ENCODE assay signal across 9 mouse cellular contexts in the genomic region with DNA sequence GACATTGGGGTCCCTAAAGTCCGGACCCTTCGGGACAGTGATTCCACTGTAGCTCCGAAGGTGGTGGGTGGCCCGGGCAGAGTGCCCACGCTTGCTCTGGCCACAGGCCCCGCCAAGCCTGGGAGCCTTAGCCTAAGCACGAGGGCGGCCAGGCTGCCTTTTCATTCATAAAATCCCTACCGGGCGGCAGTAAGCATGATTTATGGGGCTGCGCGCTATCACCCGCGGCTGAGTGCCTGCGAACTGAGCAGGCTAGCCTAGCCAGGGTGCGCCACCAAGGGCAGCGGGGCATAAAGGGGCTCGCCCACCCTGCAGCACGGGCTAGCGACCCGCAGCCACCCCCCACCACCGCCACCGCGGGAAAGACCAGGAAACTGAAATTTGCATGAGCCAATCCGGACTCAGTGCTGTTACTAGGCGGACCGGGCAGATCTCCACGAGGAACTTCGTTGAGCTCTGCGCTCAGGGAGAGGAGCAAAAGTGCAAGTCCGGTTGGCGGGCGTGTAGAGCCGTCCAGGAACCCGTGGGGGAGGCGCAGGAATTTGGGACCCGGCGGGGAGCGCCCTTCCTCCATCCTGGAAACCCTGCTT. TPM values are rescaled to one million over a fixed set of nuclear protein-coding genes. Genes with fewer than 3 reads are reported as not detected.
A peak's percentile ranks its signal among the peaks of the same experiment; 100 is the strongest.
DNase-seq lines count a peak whose midpoint lies in the region; ATAC-seq and TF ChIP-seq lines count a peak whose summit lies in the region.
"Had no signal": no experiment of that assay in that cellular context is flagged by ENCODE, and none has a peak within 500 bp of the region (broad histone marks: within the 10 kb centered on the region; RNA-seq: fewer than 3 reads in every experiment).

No protein-coding gene starts in this region.

- H3K9me3 ChIP-seq in embryonic facial prominence, embryonic 12.5 days: no peaks in the 10 kb centered on the region
- no peaks in the 10 kb centered on the region for H3K9me3 ChIP-seq in liver, embryonic 12.5 days (replicated peaks)
- no peaks in the 10 kb centered on the region for H3K9me3 ChIP-seq in stomach, postnatal 0 days (ENCODE audit: control insufficient read depth, low read length)
- H3K9me3 ChIP-seq: G1E had no signal

- peak; percentile 79 for ATAC-seq in embryonic facial prominence, embryonic 12.5 days (ENCODE audit: insufficient number of reproducible peaks, insufficient read depth, low FRiP score, low TSS enrichment)
- ATAC-seq in liver, embryonic 12.5 days: peak; percentile 63
- ATAC-seq in monocyte, adult 5-6 weeks (replicated peaks; ENCODE audit: insufficient number of reproducible peaks, low FRiP score, low TSS enrichment, poor library complexity, severe bottlenecking): 0 out of 2 replicates have a peak, but pooled peaks have one; percentile 10
- ATAC-seq in stomach, postnatal 0 days (ENCODE audit: low FRiP score, low TSS enrichment): peak; percentile 79

- H3K4me1 ChIP-seq in embryonic facial prominence, embryonic 12.5 days: peaks cover 27% of the 10 kb centered on the region
- H3K4me1 ChIP-seq in heart, adult 2 months (ENCODE audit: control insufficient read depth, insufficient read depth, low read length): peaks cover 5% of the 10 kb centered on the region
- peaks cover 13% of the 10 kb centered on the region; the same call in 1 of the 2 replicates for H3K4me1 ChIP-seq in kidney, adult 2 months (ENCODE audit: control insufficient read depth, insufficient read depth, low read length)
- H3K4me1 ChIP-seq in liver, embryonic 12.5 days: peaks cover 29% of the 10 kb centered on the region
- peaks cover 9% of the 10 kb centered on the region for H3K4me1 ChIP-seq in stomach, postnatal 0 days (replicated peaks; ENCODE audit: control insufficient read depth, insufficient read depth)

- TF ChIP-seq POLR2A in heart, adult 2 months (IDR thresholded peaks at IDR 0.05; ENCODE audit: insufficient read depth, low read depth, low read length): peak; percentile 61
- TF ChIP-seq POLR2A in kidney, adult 2 months (IDR thresholded peaks at IDR 0.05; ENCODE audit: low read depth, low read length): no peak

- peak overlapping the region; percentile 63 for H3K9ac ChIP-seq in embryonic facial prominence, embryonic 12.5 days
- H3K9ac ChIP-seq in heart, adult 2 months (ENCODE audit: low read depth, low read length): peak overlapping the region; percentile 84
- H3K9ac ChIP-seq in liver, embryonic 12.5 days: peak overlapping the region; percentile 60
- peak overlapping the region; percentile 65 for H3K9ac ChIP-seq in stomach, postnatal 0 days (ENCODE audit: low read length)

- peaks cover 9% of the 10 kb centered on the region for H3K36me3 ChIP-seq in embryonic facial prominence, embryonic 12.5 days
- no peaks in the 10 kb centered on the region for H3K36me3 ChIP-seq in heart, adult 2 months (ENCODE audit: control insufficient read depth, insufficient read depth, low read length)
- H3K36me3 ChIP-seq in kidney, adult 2 months (ENCODE audit: control insufficient read depth, insufficient read depth, low read length): no peaks in the 10 kb centered on the region; the same call in 1 of the 2 replicates
- peaks cover 10% of the 10 kb centered on the region for H3K36me3 ChIP-seq in liver, embryonic 12.5 days
- no peaks in the 10 kb centered on the region for H3K36me3 ChIP-seq in stomach, postnatal 0 days (ENCODE audit: control insufficient read depth, insufficient read depth, low read length)
- H3K36me3 ChIP-seq: G1E had no signal

- H3K79me2 ChIP-seq in heart, adult 2 months (replicated peaks; ENCODE audit: control insufficient read depth, insufficient read depth, low read length): no peaks in the 10 kb centered on the region

- H3K27ac ChIP-seq in embryonic facial prominence, embryonic 12.5 days: peak overlapping the region; percentile 95
- H3K27ac ChIP-seq in heart, adult 2 months: peak overlapping the region; percentile 85
- peak overlapping the region; percentile 58 for H3K27ac ChIP-seq in kidney, adult 2 months (ENCODE audit: insufficient read depth, low read depth, low read length)
- H3K27ac ChIP-seq in liver, embryonic 12.5 days: peak overlapping the region; percentile 77
- peak overlapping the region; percentile 85 for H3K27ac ChIP-seq in stomach, postnatal 0 days (replicated peaks)

- DNase-seq in cerebellum, postnatal 14 days: peak; percentile 60 to 74
- DNase-seq in cerebellum, adult 8-10 months: no peak
- DNase-seq in heart, adult 2 months: peak; percentile 88 to 91
- peak; percentile 96 for DNase-seq in kidney, adult 2 months
- DNase-seq in stomach, postnatal 0 days (ENCODE audit: low spot score): peak; percentile 91

- H3K4me3 ChIP-seq in embryonic facial prominence, embryonic 12.5 days: peak overlapping the region; percentile 71
- peak overlapping the region; percentile 76 for H3K4me3 ChIP-seq in heart, adult 2 months
- peak overlapping the region; percentile 68 for H3K4me3 ChIP-seq in kidney, adult 2 months (ENCODE audit: insufficient read depth, low read depth, low read length)
- H3K4me3 ChIP-seq in liver, embryonic 12.5 days: peak overlapping the region; percentile 38
- H3K4me3 ChIP-seq in stomach, postnatal 0 days (ENCODE audit: low read depth, low read length): peak overlapping the region; percentile 54

- intact Hi-C loops in heart, adult 2 months (cut with DNase I): no loop called here

- TF ChIP-seq EP300 in heart, adult 2 months (IDR thresholded peaks at IDR 0.05; ENCODE audit: insufficient read depth, low read depth, low read length): peak; percentile 74; the same call in 1 of the 2 replicates
- no peak for TF ChIP-seq EP300 in stomach, postnatal 0 days (optimal IDR thresholded peaks at IDR 0.05)

- no peaks in the 10 kb centered on the region for H3K27me3 ChIP-seq in embryonic facial prominence, embryonic 12.5 days
- no peaks in the 10 kb centered on the region for H3K27me3 ChIP-seq in heart, adult 2 months (ENCODE audit: control insufficient read depth, insufficient read depth, low read length)
- H3K27me3 ChIP-seq in kidney, adult 2 months (replicated peaks; ENCODE audit: control insufficient read depth, insufficient read depth, low read length): no peaks in the 10 kb centered on the region
- peaks cover 89% of the 10 kb centered on the region for H3K27me3 ChIP-seq in liver, embryonic 12.5 days (replicated peaks)
- peaks cover 4% of the 10 kb centered on the region; the same call in 1 of the 2 replicates for H3K27me3 ChIP-seq in stomach, postnatal 0 days (ENCODE audit: control insufficient read depth, insufficient read depth, low read length)

- under 1% methylated on average over 39 of the region's 39 CpGs for WGBS in embryonic facial prominence, embryonic 12.5 days
- WGBS in heart, adult 2 months: under 1% methylated on average over 39 of the region's 39 CpGs
- 1% methylated on average over 39 of the region's 39 CpGs for WGBS in kidney, adult 2 months
- WGBS in liver, embryonic 12.5 days (ENCODE audit: insufficient replicate concordance): under 1% methylated on average over 39 of the region's 39 CpGs
- under 1% methylated on average over 39 of the region's 39 CpGs for WGBS in stomach, postnatal 0 days

- H3K4me2 ChIP-seq in embryonic facial prominence, embryonic 12.5 days (replicated peaks): peak overlapping the region; percentile 92
- H3K4me2 ChIP-seq in liver, embryonic 12.5 days: peak overlapping the region; percentile 61
- H3K4me2 ChIP-seq in stomach, postnatal 0 days (replicated peaks; ENCODE audit: low read depth): peak overlapping the region; percentile 98

- TF ChIP-seq CTCF in heart, adult 2 months (IDR thresholded peaks at IDR 0.05): no peak
- TF ChIP-seq CTCF in kidney, adult 2 months (conservative IDR thresholded peaks at IDR 0.05; ENCODE audit: insufficient read depth, insufficient read length, low read depth, low read length): no peak
- TF ChIP-seq CTCF in stomach, postnatal 0 days (IDR thresholded peaks at IDR 0.05; ENCODE audit: low read depth): 0 out of 2 replicates have a peak, but pooled peaks have one; percentile 2

RNA-seq across cellular contexts. Expression of gene Ccnd1, which starts 1.6 kb away (rescaled TPM):
- 131 and 156 TPM in 2 replicates for polyA plus RNA-seq in embryonic facial prominence, embryonic 12.5 days (2016; fragmentation: Nextera tagmentation; extraction: Ambion mirVana)
- 10 to 100 TPM; 28.3 to 43.6 TPM for total RNA-seq in heart, adult 2 months (2021)
- polyA plus RNA-seq in heart, adult 2 months (2012; rRNA removed): 27.3 and 31.4 TPM in 2 replicates
- 137 and 139 TPM in 2 replicates for polyA plus RNA-seq in kidney, adult 2 months (2012; rRNA removed)
- polyA plus RNA-seq in liver, embryonic 12.5 days (2016; fragmentation: Nextera tagmentation; extraction: Ambion mirVana): 46.0 and 47.1 TPM in 2 replicates
- total RNA-seq in monocyte, adult 5-6 weeks (2017): 1.1 to 5.5 TPM (median 1.7 TPM) in 3 replicates
- 38.7 and 38.9 TPM in 2 replicates for polyA plus RNA-seq in stomach, postnatal 0 days (2015; fragmentation: Nextera tagmentation; extraction: Ambion mirVana)
- polyA plus RNA-seq: G1E had no signal

RNA-seq across cellular contexts. Expression of gene LTO1, which starts 26.4 kb away (rescaled TPM):
- 25.2 and 25.5 TPM in 2 replicates for polyA plus RNA-seq in embryonic facial prominence, embryonic 12.5 days (2016; fragmentation: Nextera tagmentation; extraction: Ambion mirVana)
- 10 to 100 TPM; 12.5 to 13.1 TPM for total RNA-seq in heart, adult 2 months (2021)
- polyA plus RNA-seq in heart, adult 2 months (2012; rRNA removed): 12.1 and 15.7 TPM in 2 replicates
- polyA plus RNA-seq in kidney, adult 2 months (2012; rRNA removed): 19.0 and 19.8 TPM in 2 replicates
- polyA plus RNA-seq in liver, embryonic 12.5 days (2016; fragmentation: Nextera tagmentation; extraction: Ambion mirVana): 11.6 and 12.8 TPM in 2 replicates
- total RNA-seq in monocyte, adult 5-6 weeks (2017): 31.6 to 57.8 TPM (median 50.1 TPM) in 3 replicates
- 17.1 and 17.8 TPM in 2 replicates for polyA plus RNA-seq in stomach, postnatal 0 days (2015; fragmentation: Nextera tagmentation; extraction: Ambion mirVana)

RNA-seq across cellular contexts. Expression of gene Fgf15, which starts 45.0 kb away (rescaled TPM):
- 24.5 and 30.1 TPM in 2 replicates for polyA plus RNA-seq in embryonic facial prominence, embryonic 12.5 days (2016; fragmentation: Nextera tagmentation; extraction: Ambion mirVana)
- total RNA-seq in heart, adult 2 months (2021): not detected
- polyA plus RNA-seq in heart, adult 2 months (2012; rRNA removed): not detected in 2 replicates
- polyA plus RNA-seq in kidney, adult 2 months (2012; rRNA removed): not detected in 2 replicates
- not detected in 2 replicates for polyA plus RNA-seq in liver, embryonic 12.5 days (2016; fragmentation: Nextera tagmentation; extraction: Ambion mirVana)
- not detected in 3 replicates for total RNA-seq in monocyte, adult 5-6 weeks (2017)
- not detected in 2 replicates for polyA plus RNA-seq in stomach, postnatal 0 days (2015; fragmentation: Nextera tagmentation; extraction: Ambion mirVana)

Comparison
In these comparisons a context has a peak if more than half of its experiments do, and no peak if none do; other contexts are left out.
1. ATAC-seq: peak in every context shown above with its lines; median percentile 79 in embryonic facial prominence, embryonic 12.5 days; 79 in stomach, postnatal 0 days; 63 in liver, embryonic 12.5 days; 10 in monocyte, adult 5-6 weeks.
2. RNA of gene Fgf15, which starts 45.0 kb away (polyA plus RNA-seq): 24.5 to 30.1 TPM in embryonic facial prominence, embryonic 12.5 days; not detected in liver, embryonic 12.5 days, not detected in stomach, postnatal 0 days, not detected in heart, adult 2 months and not detected in kidney, adult 2 months; every median in the first group is over 10 times any median in the second.
3. Peak in every context shown above with its lines, with median percentiles within 50 percentile points of each other: H3K27ac ChIP-seq, H3K4me2 ChIP-seq, H3K4me3 ChIP-seq and H3K9ac ChIP-seq.